Mouse (Mus musculus) kidney, embryonic 15.5 days (tissue): Measurements from ENCODE around the gene Fam81a. TPM values are rescaled to one million over a fixed set of nuclear protein-coding genes. Genes with fewer than 3 reads are reported as not detected.

ENCODE experiments used
- ATAC-seq: fragments of 200-750 bp; cut with Nextera tagmentation; replicated peaks from 2 replicates; pipeline ENCODE4 v1.8.0; 2017; ENCODE audit warnings: moderate TSS enrichment; ENCODE audit not compliant: low FRiP score
- H3K27ac ChIP-seq: fragments of 300-500 bp; sonication (generic); 2 replicates; pipeline ENCODE4 v1.5.1; 2015; ENCODE audit warnings: mild to moderate bottlenecking, inconsistent platforms
- H3K27me3 ChIP-seq: fragments of 300-500 bp; sonication (generic); 2 replicates; pipeline ENCODE4 v1.6.1; 2015; ENCODE audit warnings: inconsistent platforms
- H3K36me3 ChIP-seq: fragments of 300-500 bp; sonication (generic); 2 replicates; pipeline ENCODE4 v1.6.1; 2015; ENCODE audit warnings: inconsistent platforms
- H3K4me1 ChIP-seq: fragments of 300-500 bp; sonication (generic); 2 replicates; pipeline ENCODE4 v1.6.1; 2015; ENCODE audit warnings: inconsistent platforms
- H3K4me2 ChIP-seq: fragments of 300-500 bp; sonication (generic); 2 replicates; pipeline ENCODE4 v1.6.1; 2015; ENCODE audit warnings: moderate library complexity, mild to moderate bottlenecking, inconsistent platforms
- H3K4me3 ChIP-seq: fragments of 300-500 bp; sonication (generic); replicated peaks from 2 replicates; pipeline ENCODE4 v1.5.1; 2015; ENCODE audit warnings: mild to moderate bottlenecking, inconsistent platforms
- H3K9ac ChIP-seq: fragments of 300-500 bp; sonication (generic); 2 replicates; pipeline ENCODE4 v1.6.1; 2015; ENCODE audit warnings: mild to moderate bottlenecking, inconsistent platforms
- H3K9me3 ChIP-seq: fragments of 300-500 bp; sonication (generic); replicated peaks from 2 replicates; pipeline ENCODE4 v1.6.1; 2016; ENCODE audit warnings: inconsistent platforms
- WGBS: fragments of 180-500 bp; shearing (Covaris S2); methylation state at CpG from one replicate; pipeline ENCODE4 v1.1.7; 2015; ENCODE audit warnings: mixed read lengths; 5-methylcytosine and 5-hydroxymethylcytosine counted together
- polyA plus RNA-seq: library from polyadenylated mRNA; unstranded; fragments of >200 nt; fragmentation: Nextera tagmentation; extraction: Ambion mirVana; gene quantifications from 2 replicates; pipeline ENCODE4 v1.2.1, GENCODE M21; 2015

Fam81a gene
- polyA plus RNA-seq, 1 experiment from 2014 or later, result 12.2 TPM

DNA sequence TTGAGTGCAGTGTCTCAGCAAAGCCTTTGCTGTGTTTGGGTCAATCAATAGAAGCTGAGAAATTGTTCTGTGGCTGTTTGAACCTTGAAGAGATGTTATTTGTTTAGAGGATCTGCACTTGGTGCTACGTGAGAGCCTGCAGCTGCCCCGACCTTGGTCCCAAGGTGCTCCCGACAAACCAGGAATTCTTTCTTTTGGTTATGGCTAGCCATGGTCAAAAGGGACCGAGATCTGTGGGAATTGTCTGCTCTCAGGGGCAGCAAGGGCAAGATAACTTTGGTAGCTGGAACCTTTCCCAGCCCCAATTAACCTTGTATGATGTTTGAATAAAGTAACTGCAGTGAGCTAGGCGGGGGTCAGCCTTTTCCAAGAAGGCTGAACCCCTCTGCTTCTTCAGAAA lies 34.2 kb downstream of the Fam81a start:
- H3K4me2 ChIP-seq, result no peak overlapping the region
- H3K9ac ChIP-seq, result no peak overlapping the region
- H3K27me3 ChIP-seq, result 0 out of 2 replicates have a peak, but pooled peaks cover 3% of the 10 kb centered on the region
- no peak overlapping the region for H3K27ac ChIP-seq
- no peaks in the 10 kb centered on the region for H3K36me3 ChIP-seq
- 80% methylated on average over 5 of the region's 5 CpGs for WGBS
- no peak overlapping the region for H3K4me3 ChIP-seq
- no peaks in the 10 kb centered on the region for H3K9me3 ChIP-seq
- no peak for ATAC-seq
- peaks cover 15% of the 10 kb centered on the region for H3K4me1 ChIP-seq

DNA sequence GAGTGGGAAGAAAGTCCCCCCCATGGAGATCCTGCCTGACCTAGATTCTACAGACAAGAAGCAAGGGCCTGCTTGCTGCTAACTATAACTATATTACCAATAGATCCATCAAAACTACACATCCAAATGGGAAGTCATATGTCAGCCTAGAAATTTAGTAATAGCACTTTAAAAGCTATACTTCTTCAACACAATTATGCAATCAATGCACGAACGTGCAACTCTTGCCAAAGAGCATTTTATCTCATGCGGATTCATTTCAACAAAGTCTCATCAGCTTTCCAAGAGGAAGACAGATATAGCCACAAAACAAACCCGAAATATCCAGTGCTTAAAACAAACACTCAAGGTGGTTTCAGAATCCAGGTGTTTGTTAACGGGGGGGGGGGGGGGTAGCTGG lies 36.8 kb downstream of the Fam81a start:
- Histone ChIP-seq H3K27ac (no peak overlapping the region), H3K36me3 (no peaks in the 10 kb centered on the region), H3K9ac (no peak overlapping the region), H3K4me2 (no peak overlapping the region), H3K4me1 (0 out of 2 replicates have a peak, but pooled peaks cover 3% of the 10 kb centered on the region), H3K27me3 (0 out of 2 replicates have a peak, but pooled peaks cover 3% of the 10 kb centered on the region), H3K9me3 (no peaks in the 10 kb centered on the region), H3K4me3 (no peak overlapping the region)
- ATAC-seq, result no peak
- 71% methylated on average over 5 of the region's 5 CpGs for WGBS

GRCm38 (mm10) chr9:70103106-70103505 lies 39.3 kb downstream of the Fam81a start:
- ATAC-seq, result no peak
- Histone ChIP-seq H3K4me3 (no peak overlapping the region), H3K9ac (no peak overlapping the region)

GRCm38 (mm10) chr9:70097542-70097941 lies 44.8 kb downstream of the Fam81a start:
- no peak overlapping the region for H3K4me3 ChIP-seq
- no peaks in the 10 kb centered on the region for H3K27me3 ChIP-seq
- WGBS, result 95% methylated on average over 2 of the region's 2 CpGs
- no peak for ATAC-seq
- no peaks in the 10 kb centered on the region for H3K36me3 ChIP-seq
- no peaks in the 10 kb centered on the region for H3K4me1 ChIP-seq
- no peak overlapping the region for H3K9ac ChIP-seq
- no peak overlapping the region for H3K27ac ChIP-seq
- no peaks in the 10 kb centered on the region for H3K9me3 ChIP-seq
- no peak overlapping the region for H3K4me2 ChIP-seq

More at GRCm38 (mm10) chr9:70103106-70103505, 39.3 kb downstream of the Fam81a start:
- H3K36me3 ChIP-seq, result no peaks in the 10 kb centered on the region
- no peak overlapping the region for H3K27ac ChIP-seq
- H3K27me3 ChIP-seq, result no peaks in the 10 kb centered on the region
- H3K4me2 ChIP-seq, result no peak overlapping the region
- H3K9me3 ChIP-seq, result no peaks in the 10 kb centered on the region
- 0 out of 2 replicates have a peak, but pooled peaks cover 3% of the 10 kb centered on the region for H3K4me1 ChIP-seq
- 62% methylated on average over 8 of the region's 8 CpGs for WGBS

GRCm38 (mm10) chr9:70095016-70095415 lies 47.3 kb downstream of the Fam81a start:
- no peak overlapping the region for H3K27ac ChIP-seq
- ATAC-seq, result no peak
- no peaks in the 10 kb centered on the region for H3K4me1 ChIP-seq
- 66% methylated on average over 6 of the region's 6 CpGs for WGBS
- no peaks in the 10 kb centered on the region for H3K9me3 ChIP-seq
- no peaks in the 10 kb centered on the region for H3K36me3 ChIP-seq
- no peak overlapping the region for H3K4me2 ChIP-seq
- no peak overlapping the region for H3K9ac ChIP-seq
- no peak overlapping the region for H3K4me3 ChIP-seq
- H3K27me3 ChIP-seq, result no peaks in the 10 kb centered on the region

DNA sequence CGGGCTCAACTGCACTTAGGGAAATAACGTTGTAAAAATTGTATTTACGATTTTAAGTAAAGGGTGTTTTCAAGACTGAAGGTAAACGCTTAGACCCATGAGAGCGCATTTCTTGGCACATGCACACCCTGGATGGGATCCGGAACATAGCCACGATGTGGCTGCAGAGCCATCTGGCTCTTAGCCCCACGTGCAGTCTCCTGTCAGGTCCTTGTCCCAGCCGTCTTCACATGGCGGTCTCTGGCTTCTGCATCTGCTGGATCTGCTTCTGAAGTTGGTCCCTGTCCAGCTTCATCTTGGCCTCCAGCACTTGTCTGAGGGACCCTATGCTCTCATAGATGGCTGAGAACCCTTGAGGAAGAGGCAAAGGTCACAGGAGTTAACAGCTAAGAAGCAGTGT lies 51.8 kb downstream of the Fam81a start:
- Histone ChIP-seq H3K4me1 (peaks cover 10% of the 10 kb centered on the region), H3K4me2 (no peak overlapping the region), H3K9ac (no peak overlapping the region), H3K36me3 (no peaks in the 10 kb centered on the region), H3K27me3 (no peaks in the 10 kb centered on the region), H3K9me3 (no peaks in the 10 kb centered on the region), H3K27ac (no peak overlapping the region), H3K4me3 (no peak overlapping the region)
- WGBS, result 83% methylated on average over 10 of the region's 10 CpGs
- ATAC-seq, result no peak

- Histone ChIP-seq H3K27me3 (no peaks in the 10 kb centered on the region), H3K9me3 (no peaks in the 10 kb centered on the region), H3K36me3 (no peaks in the 10 kb centered on the region), H3K9ac (no peak overlapping the region), H3K4me1 (peaks cover 10% of the 10 kb centered on the region), H3K4me3 (no peak overlapping the region), H3K27ac (no peak overlapping the region), H3K4me2 (no peak overlapping the region)
- 0 out of 2 replicates have a peak, but pooled peaks have one; percentile 9 for ATAC-seq
- 36% methylated on average over 6 of the region's 6 CpGs for WGBS
Observed at GRCm38 (mm10) chr9:70088786-70089096, 53.6 kb downstream of the Fam81a start.

DNA sequence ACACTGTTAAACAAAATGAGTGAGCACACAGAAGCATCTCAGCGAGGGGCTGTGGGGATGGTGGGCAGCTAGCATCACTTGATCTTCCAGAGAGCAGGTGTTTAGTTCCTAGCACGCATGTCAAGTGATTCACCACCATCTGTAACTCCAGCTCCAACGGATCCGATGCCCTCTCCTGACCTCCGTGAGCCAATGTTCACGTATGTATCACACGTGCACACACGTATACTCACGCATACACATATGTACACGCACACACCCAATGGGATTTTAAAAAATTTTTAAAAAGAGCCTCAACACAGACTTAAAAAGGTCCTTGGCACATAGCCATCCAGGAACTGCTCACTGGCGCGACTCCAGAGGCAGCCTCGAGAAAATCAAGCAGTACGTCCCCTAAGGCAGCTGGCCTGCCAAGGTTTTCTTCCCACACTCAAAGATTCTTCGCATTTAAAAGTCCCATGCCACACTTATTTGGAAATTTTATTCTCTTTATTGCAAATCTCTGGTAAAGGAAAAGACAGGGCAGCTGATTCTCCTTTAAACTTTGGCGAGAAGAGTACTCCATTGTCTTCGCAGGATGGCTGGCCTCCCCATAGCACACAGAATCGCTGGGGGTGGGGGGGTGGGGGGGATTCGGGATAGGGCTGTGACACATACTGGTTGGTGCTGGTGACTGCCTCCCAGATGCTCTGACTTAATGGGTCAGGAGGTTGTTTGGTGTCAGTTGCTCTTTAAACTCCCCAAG lies 54.1 kb downstream of the Fam81a start:
- Histone ChIP-seq H3K4me3 (no peak overlapping the region), H3K9ac (no peak overlapping the region), H3K4me1 (peaks cover 10% of the 10 kb centered on the region), H3K36me3 (no peaks in the 10 kb centered on the region), H3K27ac (no peak overlapping the region), H3K27me3 (no peaks in the 10 kb centered on the region), H3K4me2 (no peak overlapping the region), H3K9me3 (no peaks in the 10 kb centered on the region)
- ATAC-seq, result 0 out of 2 replicates have a peak, but pooled peaks have one; percentile 9
- 68% methylated on average over 19 of the region's 19 CpGs for WGBS

DNA sequence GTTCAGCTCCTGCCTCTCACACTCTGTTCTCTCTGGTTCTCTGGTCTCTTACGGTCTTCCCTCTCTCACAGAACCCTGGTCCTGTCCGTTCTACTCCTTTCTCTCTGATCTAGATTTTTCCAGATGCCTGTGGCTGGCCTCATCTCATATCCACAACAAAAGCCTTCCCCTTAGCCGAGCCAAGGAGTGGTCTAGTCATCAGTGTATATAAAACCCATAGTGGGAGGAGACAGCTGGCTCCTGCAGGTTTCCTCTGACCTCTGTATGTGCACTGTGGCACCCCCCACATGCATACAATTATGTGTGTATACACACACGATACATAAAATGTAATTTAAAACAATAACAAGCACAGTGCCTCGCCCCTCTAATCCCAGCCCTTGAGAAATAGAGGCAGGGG lies 55.0 kb downstream of the Fam81a start:
- no peaks in the 10 kb centered on the region for H3K36me3 ChIP-seq
- H3K9me3 ChIP-seq, result no peaks in the 10 kb centered on the region
- 74% methylated on average over 5 of the region's 5 CpGs for WGBS
- ATAC-seq, result no peak
- H3K27ac ChIP-seq, result no peak overlapping the region
- no peaks in the 10 kb centered on the region for H3K27me3 ChIP-seq
- H3K4me2 ChIP-seq, result no peak overlapping the region
- no peak overlapping the region for H3K9ac ChIP-seq
- H3K4me3 ChIP-seq, result no peak overlapping the region
- H3K4me1 ChIP-seq, result peaks cover 11% of the 10 kb centered on the region

DNA sequence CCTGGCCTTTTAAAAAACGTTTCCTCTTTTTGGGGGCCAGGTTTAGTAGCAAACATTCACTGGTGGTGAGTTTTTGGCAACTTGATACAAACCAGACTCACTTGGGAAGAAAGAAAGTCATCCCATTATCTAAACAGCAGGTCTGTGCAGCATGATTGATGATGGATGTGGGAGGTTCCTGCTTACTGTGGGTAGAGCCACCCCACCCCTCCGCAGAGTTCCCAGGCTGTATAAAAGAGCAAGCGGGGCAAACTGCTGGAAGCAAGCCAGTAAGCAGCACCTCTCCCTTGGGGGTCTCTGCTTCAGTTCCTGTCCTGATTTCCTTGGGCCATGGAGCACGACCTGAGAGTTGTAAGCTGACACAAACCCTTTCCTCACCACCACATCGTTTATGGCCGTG lies 56.3 kb downstream of the Fam81a start:
- H3K9me3 ChIP-seq, result no peaks in the 10 kb centered on the region
- no peak overlapping the region for H3K9ac ChIP-seq
- WGBS, result 12% methylated on average over 6 of the region's 6 CpGs
- no peak overlapping the region for H3K27ac ChIP-seq
- peaks cover 12% of the 10 kb centered on the region for H3K4me1 ChIP-seq
- no peak overlapping the region for H3K4me2 ChIP-seq
- no peak overlapping the region for H3K4me3 ChIP-seq
- H3K36me3 ChIP-seq, result no peaks in the 10 kb centered on the region
- ATAC-seq, result peak; percentile 56; the same call in 1 of the 2 replicates
- H3K27me3 ChIP-seq, result no peaks in the 10 kb centered on the region

GRCm38 (mm10) chr9:70084107-70084506 lies 58.3 kb downstream of the Fam81a start:
- Histone ChIP-seq H3K27me3 (no peaks in the 10 kb centered on the region), H3K9ac (no peak overlapping the region), H3K4me2 (no peak overlapping the region), H3K9me3 (no peaks in the 10 kb centered on the region), H3K27ac (no peak overlapping the region), H3K4me1 (peaks cover 12% of the 10 kb centered on the region), H3K4me3 (no peak overlapping the region), H3K36me3 (no peaks in the 10 kb centered on the region)
- no peak for ATAC-seq
- 73% methylated on average over 11 of the region's 11 CpGs for WGBS

- no peak for ATAC-seq
- Histone ChIP-seq H3K9ac (no peak overlapping the region), H3K4me2 (0 out of 2 replicates have a peak overlapping the region, but pooled peaks have one; percentile 4), H3K4me1 (peaks cover 7% of the 10 kb centered on the region; the same call in 1 of the 2 replicates), H3K27me3 (no peaks in the 10 kb centered on the region), H3K4me3 (no peak overlapping the region), H3K36me3 (no peaks in the 10 kb centered on the region), H3K9me3 (no peaks in the 10 kb centered on the region), H3K27ac (no peak overlapping the region)
- 62% methylated on average over 25 of the region's 25 CpGs for WGBS
Observed at GRCm38 (mm10) chr9:70082357-70083204, 59.8 kb downstream of the Fam81a start.
